Mouse (Mus musculus): ENCODE measurements around the gene Snx17. TPM values are rescaled to one million over a fixed set of nuclear protein-coding genes. Genes with fewer than 3 reads are reported as not detected.

The Snx17 gene
- 10 to 100 TPM; 78.9 to 84.4 TPM for total RNA-seq (2021)

DNA sequence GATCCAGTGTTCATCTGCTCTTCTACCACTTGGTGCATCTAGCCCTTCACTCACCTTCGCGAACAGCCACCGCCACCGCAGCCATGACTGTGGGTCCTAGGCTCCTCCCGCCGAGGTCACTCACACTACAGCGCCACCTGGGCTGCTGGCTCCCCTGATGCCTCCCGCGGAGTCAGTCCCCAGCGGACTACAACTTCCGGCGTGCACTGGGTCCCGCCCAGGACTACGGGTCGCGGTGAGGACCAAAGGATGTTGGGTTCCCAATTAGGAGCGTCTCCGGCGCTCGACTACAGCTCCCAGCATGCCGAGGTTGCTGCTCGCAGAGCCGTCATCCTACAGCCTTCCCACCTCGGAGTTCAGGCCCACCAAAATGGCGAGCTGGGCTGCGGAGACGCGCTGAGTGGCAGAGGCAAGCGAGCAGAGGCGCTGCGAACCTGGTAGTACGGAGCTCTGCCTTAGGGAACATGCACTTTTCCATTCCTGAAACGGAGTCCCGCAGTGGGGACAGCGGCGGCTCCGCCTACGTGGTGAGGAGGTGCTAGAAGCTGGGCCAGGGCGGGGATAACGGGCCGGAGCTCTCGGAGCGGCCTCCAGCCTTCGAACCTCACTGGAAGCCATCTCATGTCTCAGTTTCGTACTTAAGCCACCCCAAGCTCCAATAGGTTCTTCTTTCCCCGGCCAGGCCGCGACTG is at the start of gene Snx17, which contains the start of gene Eif2b4:
TSS of gene Snx17 (plus strand) at position 289 of the 692 bp plus-strand sequence.
TSS of gene Eif2b4 (minus strand) at position 492 of the 692 bp plus-strand sequence.
- intact Hi-C loops (cut with DNase I): loop anchor here (1.0 to 10.0 kb wide), 3 partner anchors 9 to 238 kb away; partner anchors contain the start of genes Gtf3c2 and Zfp513
- peak; percentile 100 for DNase-seq (ENCODE audit: low spot score in 2 of 2)

DNA sequence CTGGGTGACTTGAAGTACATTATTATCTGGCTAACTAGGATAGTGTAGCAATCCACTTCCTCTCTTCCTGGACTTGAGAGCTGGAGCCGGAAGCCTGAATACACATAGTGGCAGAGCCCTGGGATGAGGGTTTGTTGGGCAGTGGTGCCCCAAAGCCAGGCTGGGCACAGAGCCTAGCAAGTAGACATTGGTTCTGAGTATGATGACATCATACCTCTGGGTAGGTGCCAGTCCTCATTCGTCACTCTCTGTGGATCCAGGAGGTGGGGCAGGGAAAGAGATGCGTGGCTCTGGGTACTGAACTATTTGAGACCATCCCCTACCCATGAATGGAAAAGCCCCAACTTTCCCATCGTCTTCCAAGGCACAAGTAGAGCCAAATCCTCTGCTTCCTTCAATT is 43.2 kb upstream of the Snx17 start:
- no peak for DNase-seq (ENCODE audit: low spot score in 2 of 2)
- intact Hi-C loops (cut with DNase I): no loop called here

DNA sequence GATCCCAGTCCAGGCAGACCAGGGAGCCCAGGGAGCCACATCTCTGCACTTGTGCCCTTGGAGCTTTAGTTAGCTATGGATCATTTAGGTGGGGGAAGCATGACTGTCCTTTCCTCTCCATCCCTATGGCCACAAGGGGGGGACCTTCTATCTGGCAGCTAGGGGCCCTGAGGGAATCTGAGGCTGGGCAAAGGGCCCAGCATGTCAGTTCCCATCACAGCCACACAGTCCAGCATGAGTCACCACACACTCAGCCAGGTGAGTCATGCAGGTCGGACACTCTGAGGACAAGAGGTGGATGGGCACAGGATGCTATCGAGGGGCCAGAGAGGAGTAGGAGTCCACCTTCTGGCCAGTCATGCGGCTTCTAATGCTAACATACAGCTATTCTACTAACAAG is 41.3 kb upstream of the Snx17 start:
- intact Hi-C loops (cut with DNase I): no loop called here

DNA sequence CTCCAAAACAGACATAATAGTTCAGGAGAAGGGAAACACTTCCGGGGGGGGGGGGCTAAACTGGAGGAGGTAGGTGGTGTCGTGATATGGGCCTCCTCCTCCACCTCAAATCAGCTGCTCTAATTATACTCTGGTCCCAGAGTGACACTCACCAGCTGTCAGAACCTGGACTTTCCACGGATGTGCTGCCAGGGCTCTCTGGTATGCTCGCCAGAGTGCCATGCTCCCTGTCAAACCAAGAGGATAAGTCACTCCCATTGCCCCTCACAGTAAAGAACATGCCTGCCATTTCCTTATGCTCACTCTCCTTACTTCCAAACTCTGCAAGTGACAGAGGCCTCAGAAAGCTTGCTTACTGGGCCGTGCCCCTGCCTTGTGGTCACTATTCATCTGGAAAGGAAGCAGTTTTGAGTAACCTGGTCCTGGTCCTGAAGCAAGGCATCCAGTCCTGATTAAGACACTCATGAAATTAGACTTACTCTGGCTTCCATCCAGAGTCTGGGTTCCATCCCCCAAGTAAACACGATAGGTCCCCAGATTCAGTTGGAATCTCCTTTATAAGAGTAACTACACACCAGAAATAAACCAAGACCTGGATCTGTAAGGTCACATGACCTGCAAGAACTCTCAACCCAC is 39.4 kb upstream of the Snx17 start:
- intact Hi-C loops (cut with DNase I): no loop called here

More for the DNA sequence above, 41.3 kb upstream of the Snx17 start:
- no peak for DNase-seq (ENCODE audit: low spot score in 2 of 2)

DNA sequence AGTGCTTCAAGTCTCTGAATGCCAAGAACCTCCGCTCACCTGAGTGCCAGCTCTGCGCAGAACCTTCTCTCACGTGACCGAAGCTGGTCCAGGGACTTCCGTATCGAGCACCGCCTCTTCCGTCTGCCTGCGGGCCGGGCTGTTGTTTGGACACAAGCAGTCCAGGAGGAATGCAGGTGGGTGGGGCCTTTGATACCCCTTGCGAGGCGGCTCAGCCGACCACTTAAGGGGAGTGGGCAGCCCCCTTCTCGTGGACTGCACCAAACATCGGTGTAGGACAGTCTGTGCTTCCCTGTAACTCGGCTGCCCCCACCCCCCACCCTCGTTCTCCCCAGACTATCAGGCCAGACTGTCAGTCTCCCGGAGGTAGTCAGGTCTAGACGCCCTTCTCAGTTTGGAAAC is 38.9 kb upstream of the Snx17 start, which contains the start of gene Mpv17:
TSS of gene Mpv17 (minus strand) at position 100 of the 402 bp plus-strand sequence.
- intact Hi-C loops (cut with DNase I): no loop called here

More for the DNA sequence above, 39.4 kb upstream of the Snx17 start:
- peak in 1 of 2 experiments; percentile 15 for DNase-seq (ENCODE audit: low spot score in 2 of 2)

DNA sequence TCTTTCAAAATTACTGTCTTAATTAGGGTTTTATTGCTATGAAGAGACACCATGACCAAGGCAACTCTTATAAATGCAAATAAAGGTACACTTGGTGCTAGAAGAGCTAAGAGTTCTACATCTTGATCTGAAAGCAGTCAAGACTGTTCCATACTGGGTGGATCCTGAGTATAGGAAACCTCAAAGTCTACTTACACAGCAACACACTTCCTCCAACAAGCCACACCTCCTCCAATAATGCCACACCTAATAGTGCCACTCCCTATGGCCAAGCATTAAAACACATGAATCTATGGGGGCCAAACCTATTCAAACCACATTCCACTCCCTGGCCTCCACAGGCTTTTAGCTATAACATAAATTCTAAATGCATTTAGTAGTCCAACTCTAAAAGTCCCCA is 30.6 kb upstream of the Snx17 start:
- intact Hi-C loops (cut with DNase I): no loop called here
- no peak for DNase-seq (ENCODE audit: low spot score in 2 of 2)

More for the DNA sequence above, 38.9 kb upstream of the Snx17 start, which contains the start of gene Mpv17:
- DNase-seq (ENCODE audit: low spot score in 2 of 2): peak; percentile 84 to 87

DNA sequence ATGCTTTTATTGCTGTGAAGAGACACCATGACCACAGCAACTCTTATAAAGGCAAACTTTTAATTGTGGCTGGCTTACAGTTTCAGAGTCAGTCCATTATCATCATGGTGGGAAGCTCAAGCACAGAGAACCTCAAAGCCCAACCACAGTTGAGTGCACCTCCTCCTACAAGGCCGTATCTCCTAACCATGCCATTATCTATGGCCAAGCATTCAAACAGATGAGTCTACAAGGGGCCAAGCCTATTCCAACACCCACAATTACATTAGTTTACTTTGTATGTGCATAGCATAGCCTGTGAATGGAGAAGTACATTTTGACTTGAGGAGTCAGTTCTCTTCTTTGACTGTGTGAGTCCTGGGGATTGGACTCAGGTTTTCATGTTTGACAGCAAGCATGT is 28.1 kb upstream of the Snx17 start:
- intact Hi-C loops (cut with DNase I): no loop called here
- no peak for DNase-seq (ENCODE audit: low spot score in 2 of 2)

DNA sequence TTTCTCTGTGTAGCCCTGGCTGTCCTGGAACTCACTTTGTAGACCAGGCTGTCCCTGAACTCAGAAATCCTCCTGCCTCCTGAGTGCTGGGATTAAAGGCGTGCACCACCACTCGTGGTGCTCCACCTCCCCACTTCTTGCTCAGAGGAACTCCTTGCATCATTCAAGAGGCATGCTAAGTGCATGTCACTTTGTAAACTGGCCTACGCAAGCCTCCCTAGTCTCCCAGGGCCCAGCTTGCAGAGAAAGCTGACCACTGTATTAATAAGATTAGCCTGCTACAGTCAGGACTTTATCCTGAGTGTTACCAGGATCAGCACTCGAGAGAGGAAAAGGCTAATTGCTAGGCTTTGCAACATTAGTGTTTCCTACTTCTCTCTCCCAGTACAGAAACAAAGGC is 24.4 kb upstream of the Snx17 start:
- intact Hi-C loops (cut with DNase I): no loop called here
- DNase-seq (ENCODE audit: low spot score in 2 of 2): no peak

DNA sequence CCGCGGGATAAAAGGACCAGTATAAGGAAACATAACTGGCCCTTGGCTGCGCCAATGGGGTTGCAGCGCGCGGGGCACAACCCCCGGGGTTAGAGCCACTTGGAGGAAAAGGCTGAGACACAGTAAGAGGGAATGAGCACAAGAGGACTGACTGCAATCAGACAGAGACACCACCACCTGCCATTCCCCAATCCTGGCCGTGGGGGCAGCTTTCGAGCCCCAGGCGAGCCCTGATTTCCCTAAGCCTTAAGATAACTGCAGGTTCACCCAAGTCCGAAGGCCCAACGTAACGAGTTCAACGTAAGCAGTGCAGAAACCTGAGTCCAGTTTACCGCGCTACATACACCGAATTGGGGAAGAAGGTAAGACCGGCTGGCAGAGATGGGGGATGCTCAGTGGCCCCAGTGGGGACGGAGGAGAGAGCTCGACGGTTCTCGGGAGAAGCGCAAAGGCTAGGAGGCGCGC is 13.7 kb upstream of the Snx17 start:
- intact Hi-C loops (cut with DNase I): no loop called here
- DNase-seq (ENCODE audit: low spot score in 2 of 2): peak in 1 of 2 experiments; percentile 33

DNA sequence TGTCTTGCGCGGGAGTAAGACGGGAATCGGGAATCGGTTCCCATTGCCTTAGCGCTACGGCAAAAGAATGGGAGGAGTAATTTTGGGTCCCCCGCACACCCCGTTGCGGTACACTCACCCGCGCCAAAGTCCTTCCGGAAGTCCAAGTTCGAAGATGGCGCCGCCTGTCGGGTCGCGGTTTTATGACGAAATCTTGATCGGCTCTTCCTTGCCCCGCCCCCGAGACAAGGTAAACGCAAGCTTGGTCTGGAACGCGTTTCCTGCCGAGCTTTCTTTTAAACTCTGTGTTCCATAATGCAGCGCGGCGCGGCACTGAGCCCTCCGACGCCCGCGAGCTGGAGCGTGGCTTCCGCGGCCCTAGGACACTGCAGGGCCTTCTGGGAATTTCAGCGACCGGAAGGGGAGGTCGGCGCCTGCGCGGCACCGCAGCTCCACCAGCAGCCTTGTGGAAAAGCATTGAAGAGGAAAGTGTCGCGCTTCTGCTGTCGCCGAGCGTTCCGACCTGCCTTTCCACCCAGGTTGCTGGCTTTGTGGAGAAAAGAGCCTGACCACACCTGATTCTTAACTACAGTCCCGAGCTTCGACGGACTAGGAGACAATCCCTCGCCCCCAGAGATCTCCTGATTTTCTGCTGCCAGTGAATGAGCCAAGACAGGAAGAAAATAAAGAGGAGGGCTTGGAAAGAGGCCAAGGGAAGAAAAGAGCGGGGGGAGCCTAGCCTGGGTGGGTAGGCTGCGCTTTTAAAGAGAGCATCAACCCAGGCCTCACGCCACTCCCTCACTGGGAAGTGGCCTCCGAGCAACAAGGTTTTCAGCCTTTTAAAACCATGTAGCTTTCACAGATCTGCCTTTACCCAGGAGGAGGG is 13.0 kb upstream of the Snx17 start, which contains the start of the genes Gm29609 and Gtf3c2:
TSS of gene Gm29609 (minus strand) at position 146 of the 865 bp plus-strand sequence.
TSS of gene Gtf3c2 (minus strand) at position 379 of the 865 bp plus-strand sequence.
- intact Hi-C loops (cut with DNase I): loop anchor here (1.0 kb wide), 1 partner anchor 13 kb away; the partner anchor contains the start of genes Eif2b4 and Snx17
- DNase-seq (ENCODE audit: low spot score in 2 of 2): peak; percentile 96

DNA sequence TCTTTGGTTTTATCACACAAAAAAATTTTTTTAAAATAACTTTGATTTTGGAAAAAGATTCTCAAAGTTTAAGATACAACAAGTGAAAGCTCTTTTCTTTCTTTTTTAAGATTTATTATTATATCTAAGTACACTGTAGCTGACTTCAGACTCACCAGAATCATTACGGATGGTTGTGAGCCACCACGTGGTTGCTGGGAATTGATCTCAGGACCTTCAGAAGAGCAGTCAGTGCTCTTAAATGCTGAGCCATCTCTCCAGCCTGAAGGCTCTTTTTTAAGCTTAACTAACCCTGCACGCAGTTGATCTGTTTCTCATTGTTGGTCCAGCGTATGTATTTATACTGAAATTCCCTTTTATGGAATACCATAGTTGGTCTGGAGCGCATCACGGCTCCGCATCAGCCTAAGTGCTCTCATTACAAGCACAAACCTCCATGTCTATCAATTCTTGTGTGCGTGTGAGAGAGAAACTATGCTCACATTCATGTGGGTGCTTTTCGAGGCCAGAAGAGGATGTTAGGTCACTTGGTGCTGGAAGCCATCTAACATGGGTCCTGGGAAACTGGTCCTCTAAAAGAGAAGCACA is 11.8 kb upstream of the Snx17 start:
- intact Hi-C loops (cut with DNase I): no loop called here
- DNase-seq (ENCODE audit: low spot score in 2 of 2): no peak

DNA sequence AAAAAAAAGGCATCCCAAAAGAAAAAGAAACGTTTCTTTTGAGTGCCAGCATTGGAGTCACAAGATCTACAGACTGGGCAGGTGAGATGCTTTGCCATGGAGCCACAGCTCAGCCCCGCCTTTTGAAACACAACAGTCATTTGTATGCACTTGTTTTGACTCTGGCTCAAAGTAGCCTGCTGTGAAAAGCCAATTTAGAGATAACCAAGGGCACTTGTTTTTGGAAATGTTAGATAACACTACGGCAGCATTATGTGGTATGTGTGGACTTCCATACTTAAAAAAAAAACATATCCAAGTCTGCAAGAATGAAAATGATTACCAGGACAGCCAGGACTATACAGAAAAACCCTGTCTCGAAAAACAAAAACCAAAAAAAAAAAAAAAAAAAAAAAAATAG is 9.3 kb upstream of the Snx17 start:
- no peak for DNase-seq (ENCODE audit: low spot score in 2 of 2)
- intact Hi-C loops (cut with DNase I): no loop called here

DNA sequence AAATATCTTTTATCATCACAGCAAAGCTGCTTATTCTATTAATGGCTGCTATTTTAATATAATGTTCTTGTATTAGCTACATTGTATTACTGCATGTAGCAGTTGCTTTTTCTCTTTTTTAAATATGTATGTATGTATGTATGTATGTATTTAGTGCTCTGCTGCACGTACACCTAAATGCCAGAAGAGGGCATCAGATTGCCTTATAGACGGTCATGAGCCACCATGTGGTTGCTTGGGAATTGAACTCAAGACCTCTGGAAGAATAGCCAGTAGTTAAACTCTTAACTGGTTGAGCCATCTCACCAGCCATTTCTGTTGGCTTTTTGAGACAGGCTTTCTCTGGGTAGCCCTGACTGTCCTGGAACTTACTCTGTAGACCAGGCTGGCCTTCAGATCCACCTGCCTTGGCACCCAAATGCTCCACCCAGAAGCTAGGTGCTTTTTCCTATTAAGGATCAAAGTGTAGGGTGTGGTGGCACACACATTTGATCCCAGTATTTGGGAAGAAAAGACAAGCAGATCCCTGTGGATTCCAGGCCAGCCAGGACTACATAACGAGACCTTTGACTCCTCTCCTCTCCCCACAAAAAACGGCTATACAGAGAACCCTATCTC is 4.7 kb upstream of the Snx17 start:
- DNase-seq (ENCODE audit: low spot score in 2 of 2): no peak
- intact Hi-C loops (cut with DNase I): no loop called here

DNA sequence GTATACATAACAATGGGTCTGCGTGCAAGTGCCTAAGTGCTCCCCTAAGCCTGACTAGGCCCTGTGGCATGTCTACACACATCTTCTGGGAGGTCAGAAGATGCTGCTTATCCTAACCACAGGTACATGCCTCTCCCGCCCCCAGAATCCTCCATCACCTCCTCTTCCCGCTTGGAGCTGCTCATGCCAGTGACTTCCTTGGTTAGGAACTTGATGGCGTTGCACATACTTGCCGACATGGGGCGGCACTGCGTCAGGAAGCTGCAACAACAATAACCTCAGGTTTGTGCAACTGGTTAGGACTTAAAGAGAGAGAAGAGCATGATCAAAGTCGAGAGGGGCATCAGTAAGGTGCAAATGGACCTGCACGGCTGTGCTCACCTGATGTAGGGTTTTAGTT is 2.8 kb upstream of the Snx17 start:
- intact Hi-C loops (cut with DNase I): loop anchor here (10.0 kb wide), 1 partner anchor 235 kb away; no protein-coding TSS in a partner anchor
- DNase-seq (ENCODE audit: low spot score in 2 of 2): no peak

DNA sequence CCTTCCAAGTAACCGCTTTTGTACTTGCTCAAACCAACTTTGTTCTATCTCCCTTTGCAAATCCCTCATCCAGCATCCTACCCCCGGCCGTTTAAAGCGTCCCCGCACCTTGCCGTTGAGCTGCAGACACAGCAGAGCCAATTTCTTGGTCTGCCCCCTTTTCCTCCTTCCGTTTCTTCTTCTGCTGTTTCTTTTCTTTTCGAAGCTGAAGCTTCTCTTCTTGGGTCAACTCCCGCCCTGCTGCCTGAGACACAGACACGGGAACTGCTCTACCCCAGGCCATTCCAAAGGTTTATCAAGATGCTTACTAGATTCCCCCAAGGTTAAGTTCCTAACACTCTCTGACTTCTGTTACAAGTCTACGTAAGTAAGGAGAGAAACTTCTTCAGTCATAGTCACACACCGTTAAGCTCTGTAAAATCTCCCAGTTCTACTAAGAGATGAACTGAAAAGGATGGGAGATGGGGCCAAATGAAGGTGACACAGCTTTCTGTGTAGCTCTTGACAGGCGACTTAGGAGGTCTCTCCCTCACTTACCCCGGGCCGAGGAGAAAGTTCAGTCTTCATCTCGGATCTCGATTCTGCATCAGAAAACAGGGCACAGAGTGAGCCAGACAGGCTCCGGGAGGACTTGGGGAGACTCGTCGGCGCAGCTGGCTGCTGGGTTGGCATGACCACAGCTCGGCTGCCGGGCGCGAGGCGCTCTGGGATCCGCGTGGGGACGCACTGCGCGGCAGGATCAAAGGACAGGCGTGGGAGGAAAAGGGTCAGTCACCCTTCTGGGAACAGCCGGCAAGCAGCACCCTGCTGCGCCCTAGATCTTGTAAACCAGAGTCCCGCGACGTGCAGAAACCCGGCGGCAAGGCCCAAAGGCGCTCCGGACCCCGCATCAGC is 735 bp upstream of the Snx17 start:
- no peak for DNase-seq (ENCODE audit: low spot score in 2 of 2)
- intact Hi-C loops (cut with DNase I): loop anchor here (10.0 kb wide), 1 partner anchor 237 kb away; no protein-coding TSS in a partner anchor

DNA sequence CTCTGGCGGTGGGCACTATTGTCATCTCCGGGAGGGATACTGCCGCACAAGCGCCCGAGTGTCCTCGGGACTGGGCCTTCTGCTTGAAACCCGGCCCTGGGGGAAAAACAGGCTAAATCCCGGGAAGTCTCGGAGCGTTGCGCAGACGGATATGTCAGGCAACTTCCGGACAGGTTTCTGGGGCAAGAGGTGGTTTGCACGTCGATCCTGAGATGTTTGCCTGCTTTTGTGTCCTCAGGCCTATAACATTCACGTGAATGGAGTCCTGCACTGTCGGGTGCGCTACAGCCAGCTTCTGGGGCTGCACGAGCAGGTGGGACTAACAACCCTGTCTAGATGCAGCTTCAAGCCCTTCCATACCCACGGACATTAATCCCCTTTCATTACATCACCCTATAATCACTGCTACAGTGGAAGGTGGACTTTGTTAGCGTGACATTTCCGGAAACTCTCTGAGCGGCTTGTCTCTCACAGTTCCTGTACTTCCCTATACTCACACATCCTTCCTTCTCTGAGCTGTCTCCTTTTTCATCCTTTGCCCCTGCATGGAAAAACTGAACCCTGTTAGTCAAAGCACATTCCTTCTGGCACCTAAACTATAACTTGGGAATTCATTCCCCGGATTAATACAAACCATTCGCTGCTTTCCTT is 729 bp downstream of the Snx17 start:
- intact Hi-C loops (cut with DNase I): loop anchor here (1.0 to 10.0 kb wide), 3 partner anchors 9 to 239 kb away; partner anchors contain the start of genes Gtf3c2 and Zfp513
- no peak for DNase-seq (ENCODE audit: low spot score in 2 of 2)

Data from left cerebral cortex, postnatal 36 days (tissue).